Mouse (Mus musculus) midbrain, embryonic 10.5 days (tissue): ENCODE measurements at regions not wholly inside any gene's neighbourhood (a gene's known extent, or its start where the extent isn't known, plus 50 kb on each side); places are given as distances from the start of the nearest gene placed in this dataset.

Experiments used
- DNase-seq: peaks from one replicate; pipeline ENCODE4 v3.0.0-alpha.2; 2017; ENCODE audit warnings: low spot score
- H3K27ac ChIP-seq: fragments of 300-500 bp; sonication (generic); replicated peaks from 2 replicates; pipeline ENCODE4 v1.5.1; 2016; ENCODE audit warnings: mild to moderate bottlenecking
- H3K27me3 ChIP-seq: fragments of 300-500 bp; sonication (generic); 2 replicates; pipeline ENCODE4 v1.6.1; 2016; ENCODE audit warnings: low read depth, mild to moderate bottlenecking; ENCODE audit not compliant: poor library complexity, severe bottlenecking
- H3K36me3 ChIP-seq: fragments of 300-500 bp; sonication (generic); 2 replicates; pipeline ENCODE4 v1.6.1; 2016; ENCODE audit warnings: mild to moderate bottlenecking, moderate library complexity
- H3K4me1 ChIP-seq: fragments of 300-500 bp; sonication (generic); 2 replicates; pipeline ENCODE4 v1.6.1; 2016
- H3K4me3 ChIP-seq: fragments of 300-500 bp; sonication (generic); 2 replicates; pipeline ENCODE4 v1.5.1; 2016; ENCODE audit warnings: mild to moderate bottlenecking, moderate library complexity
- H3K9me3 ChIP-seq: fragments of 300-500 bp; sonication (generic); replicated peaks from 2 replicates; pipeline ENCODE4 v1.6.1; 2016; ENCODE audit warnings: mild to moderate bottlenecking
- WGBS: fragments of 180-500 bp; shearing (Covaris S2); methylation state at CpG from one replicate; pipeline ENCODE4 v1.1.7; 2016; 5-methylcytosine and 5-hydroxymethylcytosine counted together

DNA sequence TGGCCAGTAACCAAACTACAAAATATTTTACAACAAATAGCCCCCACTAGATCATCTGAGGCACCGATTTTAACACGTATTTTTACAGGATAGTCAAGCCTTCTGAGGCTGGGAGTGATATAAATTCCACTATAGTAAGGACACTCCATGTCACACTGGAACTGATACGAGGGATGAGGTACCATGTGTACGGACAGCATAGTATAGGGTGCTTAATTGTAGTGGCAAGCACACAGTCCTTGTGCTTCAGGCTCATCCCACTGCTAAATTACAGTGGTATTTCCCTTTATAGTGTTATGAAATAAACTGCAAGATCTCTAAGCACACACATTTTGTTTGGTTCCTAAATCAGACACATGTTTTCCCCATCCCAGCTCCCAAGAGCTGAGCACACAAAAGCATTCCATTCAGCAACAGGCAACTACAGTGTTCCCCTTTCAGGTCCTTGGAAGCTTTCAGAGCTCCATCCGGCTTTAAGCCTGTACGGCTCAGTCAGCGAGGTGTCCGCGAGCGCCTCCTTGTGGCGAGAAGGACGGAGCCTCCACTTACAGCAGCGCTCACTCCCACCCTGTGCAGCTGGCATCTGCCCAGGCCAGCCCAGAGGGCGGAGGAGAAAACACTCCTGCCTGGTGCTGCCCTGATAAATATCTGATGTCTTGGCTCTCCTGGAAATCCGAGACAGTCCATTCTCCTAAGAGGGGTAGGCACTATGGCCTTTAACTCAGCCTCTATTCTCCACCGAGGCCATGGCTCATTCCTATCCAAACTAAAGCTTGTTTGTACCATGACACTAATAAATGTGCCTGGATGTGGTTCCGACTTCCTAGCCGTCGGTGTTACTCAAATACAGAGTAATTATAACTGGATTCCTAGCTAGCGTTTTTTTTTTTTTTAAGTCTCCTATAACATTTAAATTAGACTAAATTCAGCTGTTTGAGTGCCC is 348.3 kb upstream of the G2e3 start:
- WGBS, result 42% methylated on average over 20 of the region's 20 CpGs
- Histone ChIP-seq H3K4me3 (no peak overlapping the region), H3K36me3 (no peaks in the 10 kb centered on the region), H3K27ac (no peak overlapping the region), H3K4me1 (peaks cover 38% of the 10 kb centered on the region), H3K27me3 (peaks cover 49% of the 10 kb centered on the region), H3K9me3 (no peaks in the 10 kb centered on the region)
- peak; percentile 85 for DNase-seq

DNA sequence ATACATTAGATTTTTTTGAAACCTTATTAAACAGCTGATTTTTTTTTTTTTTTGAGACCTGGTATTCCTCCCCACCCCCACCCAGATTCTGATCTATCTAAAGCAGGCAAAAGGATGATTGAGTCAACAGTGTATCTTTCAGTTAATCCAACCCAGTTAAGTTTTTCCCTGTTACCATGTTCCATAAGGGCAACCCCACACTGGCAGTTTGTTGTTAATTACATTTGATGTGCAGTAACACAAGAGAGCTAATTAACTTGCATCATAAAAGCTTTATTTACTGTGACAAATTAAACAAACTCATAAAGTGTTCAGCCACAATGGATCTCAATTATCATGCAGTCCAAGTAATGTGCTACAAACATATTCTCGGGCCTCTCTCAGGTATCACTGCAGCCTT is 346.8 kb upstream of the Prkd1 start:
- no peaks in the 10 kb centered on the region for H3K9me3 ChIP-seq
- peaks cover 16% of the 10 kb centered on the region for H3K4me1 ChIP-seq
- no peak for DNase-seq
- H3K27me3 ChIP-seq, result peaks cover 25% of the 10 kb centered on the region
- no peak overlapping the region for H3K27ac ChIP-seq
- H3K36me3 ChIP-seq, result no peaks in the 10 kb centered on the region
- no peak overlapping the region for H3K4me3 ChIP-seq
- 91% methylated on average over 1 of the region's 1 CpGs for WGBS

DNA sequence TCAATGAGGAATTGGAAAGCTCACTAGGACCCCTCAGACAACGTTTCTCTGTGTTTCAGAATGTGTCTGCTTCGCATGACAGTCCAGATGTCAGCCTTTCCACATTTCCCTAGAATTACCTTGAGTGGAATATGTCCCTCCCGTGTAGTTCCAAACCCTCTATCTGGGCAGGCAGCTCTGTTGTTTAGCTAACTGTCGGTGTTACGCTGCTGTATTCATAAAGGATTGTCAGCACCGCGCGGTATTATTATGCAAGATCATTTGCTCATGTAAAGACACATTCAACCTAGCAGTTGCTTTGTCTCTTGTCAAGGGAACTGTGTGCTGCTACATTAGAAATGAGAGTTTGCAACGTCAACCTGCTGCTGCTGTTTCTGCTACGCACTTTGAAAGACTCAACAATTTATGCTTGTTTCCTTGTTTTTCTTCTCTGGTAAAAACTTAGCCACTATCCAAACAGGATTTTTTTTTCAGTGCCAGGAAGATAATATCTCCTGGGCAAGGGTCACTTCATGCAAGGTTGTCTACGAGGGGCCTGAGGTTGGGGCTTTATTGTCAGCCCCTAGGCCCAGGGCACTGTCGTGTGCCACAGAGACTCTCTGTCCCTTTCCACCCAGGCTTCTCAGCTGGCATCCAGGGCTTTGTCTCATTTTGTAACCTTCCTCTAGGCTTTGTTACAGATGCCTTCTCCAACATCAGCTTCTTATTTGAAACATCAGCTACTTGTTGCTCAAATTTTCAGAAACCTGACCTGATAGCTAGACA is 340.8 kb upstream of the Prkd1 start:
- Histone ChIP-seq H3K9me3 (no peaks in the 10 kb centered on the region), H3K36me3 (no peaks in the 10 kb centered on the region), H3K4me1 (no peaks in the 10 kb centered on the region), H3K27ac (no peak overlapping the region), H3K27me3 (no peaks in the 10 kb centered on the region), H3K4me3 (no peak overlapping the region)
- WGBS, result 80% methylated on average over 12 of the region's 12 CpGs
- no peak for DNase-seq

DNA sequence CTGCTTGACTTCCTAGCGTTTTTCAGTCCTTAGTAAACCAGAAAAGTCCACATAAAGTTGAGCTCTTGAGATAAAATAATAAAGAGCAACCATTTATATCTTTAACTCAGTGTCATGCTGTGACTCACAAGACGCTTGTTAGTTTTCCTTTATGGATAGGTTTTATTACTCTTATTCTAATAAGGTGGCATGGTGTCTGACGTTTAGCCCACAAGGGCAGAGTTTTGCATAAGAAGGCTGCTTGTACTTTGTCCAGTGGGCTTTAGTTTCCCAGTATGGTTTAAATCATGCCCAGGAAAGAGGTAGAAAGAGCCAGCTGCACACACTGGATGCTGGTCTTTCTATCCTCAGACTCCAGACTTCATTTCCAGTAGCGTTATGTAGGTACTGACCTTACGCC is 332.4 kb upstream of the Prkd1 start:
- Histone ChIP-seq H3K4me3 (no peak overlapping the region), H3K36me3 (no peaks in the 10 kb centered on the region), H3K27ac (no peak overlapping the region), H3K9me3 (no peaks in the 10 kb centered on the region), H3K4me1 (no peaks in the 10 kb centered on the region), H3K27me3 (no peaks in the 10 kb centered on the region)
- WGBS, result 89% methylated on average over 5 of the region's 5 CpGs
- DNase-seq, result no peak

DNA sequence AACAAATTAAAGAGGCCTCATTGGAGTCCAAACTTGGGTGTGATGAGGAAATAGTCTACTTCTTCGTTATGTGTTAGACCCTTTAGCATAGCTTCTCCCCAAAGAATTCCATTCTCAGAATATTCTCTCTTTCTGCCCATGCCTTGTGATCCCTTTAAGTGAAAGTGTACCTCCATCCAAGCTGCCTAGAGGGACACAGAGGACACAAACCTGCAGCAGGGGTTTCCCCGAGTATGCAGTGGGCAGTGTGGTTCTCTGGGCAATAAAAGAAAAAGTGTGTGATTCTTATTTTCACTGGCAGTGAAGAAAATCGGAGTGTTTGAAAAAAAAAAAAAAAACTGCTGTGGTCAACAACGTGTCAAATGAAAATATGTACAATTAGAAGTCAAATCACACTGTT is 331.9 kb upstream of the Prkd1 start:
- H3K4me3 ChIP-seq, result no peak overlapping the region
- H3K27ac ChIP-seq, result no peak overlapping the region
- H3K9me3 ChIP-seq, result no peaks in the 10 kb centered on the region
- no peaks in the 10 kb centered on the region for H3K36me3 ChIP-seq
- H3K4me1 ChIP-seq, result no peaks in the 10 kb centered on the region
- H3K27me3 ChIP-seq, result no peaks in the 10 kb centered on the region
- WGBS, result 77% methylated on average over 4 of the region's 4 CpGs
- no peak for DNase-seq

DNA sequence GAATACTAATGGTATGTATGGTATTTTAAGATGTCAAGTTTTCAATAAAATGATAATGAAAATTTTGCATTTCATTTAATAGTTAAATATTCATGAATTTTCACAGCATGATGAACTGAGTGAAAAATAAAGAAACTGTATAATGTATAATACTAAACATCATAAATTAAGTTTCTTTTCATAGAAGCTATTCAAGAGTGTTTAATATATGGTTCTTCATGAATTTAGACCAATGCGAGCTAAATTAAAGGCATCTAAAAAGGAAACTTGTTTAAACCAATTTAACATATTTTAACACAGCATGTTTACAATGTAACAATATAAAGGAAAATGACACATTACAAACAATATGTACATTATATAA is 321.8 kb upstream of the Prkd1 start:
- 91% methylated on average over 1 of the region's 1 CpGs for WGBS
- no peak overlapping the region for H3K4me3 ChIP-seq
- no peaks in the 10 kb centered on the region for H3K36me3 ChIP-seq
- no peaks in the 10 kb centered on the region for H3K27me3 ChIP-seq
- peaks cover 13% of the 10 kb centered on the region for H3K4me1 ChIP-seq
- DNase-seq, result no peak
- H3K9me3 ChIP-seq, result peaks cover 6% of the 10 kb centered on the region; the same call in 1 of the 2 replicates
- no peak overlapping the region for H3K27ac ChIP-seq

DNA sequence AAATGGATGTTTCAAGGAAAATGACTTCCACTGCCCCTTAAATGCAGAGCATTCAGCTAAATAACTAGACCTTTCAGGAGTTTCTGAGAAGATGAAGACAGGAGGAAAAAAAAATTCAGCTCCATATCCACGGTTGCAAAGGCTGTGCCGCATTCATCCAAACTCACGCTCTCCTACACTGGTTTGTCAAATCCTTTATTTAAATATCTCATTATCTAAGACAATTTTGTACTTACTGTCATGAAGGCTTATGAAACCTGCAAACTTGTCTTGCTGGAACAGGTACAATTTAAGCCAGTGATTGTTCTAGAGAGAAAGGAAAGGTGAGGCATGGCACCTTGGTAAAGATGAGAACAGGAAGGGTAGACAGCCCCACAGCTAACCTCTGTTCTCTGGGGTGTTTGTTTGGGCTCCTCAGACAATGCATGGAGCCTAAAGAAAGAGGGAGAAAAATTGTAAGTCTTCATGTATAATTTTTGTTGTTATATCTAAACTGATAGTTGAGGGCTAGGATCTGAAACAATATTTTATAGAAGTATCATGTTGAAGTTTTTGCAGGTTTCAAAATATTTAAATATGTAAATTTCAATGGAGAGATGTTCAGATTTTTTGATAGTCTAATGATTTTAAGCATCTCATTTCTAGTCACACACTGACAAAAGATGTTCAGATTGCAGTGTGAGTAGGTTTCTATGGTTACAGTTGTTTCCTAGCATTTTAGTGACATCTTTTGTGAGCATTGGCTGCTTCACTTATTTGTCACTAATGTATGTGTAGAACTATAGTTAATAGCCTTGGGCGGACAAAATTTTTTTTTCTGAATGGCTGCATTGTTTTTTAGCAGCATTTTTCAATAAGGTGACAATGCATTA is 321.2 kb upstream of the Prkd1 start:
- Histone ChIP-seq H3K27ac (no peak overlapping the region), H3K9me3 (peaks cover 6% of the 10 kb centered on the region; the same call in 1 of the 2 replicates), H3K27me3 (no peaks in the 10 kb centered on the region), H3K4me1 (peaks cover 13% of the 10 kb centered on the region), H3K4me3 (no peak overlapping the region), H3K36me3 (no peaks in the 10 kb centered on the region)
- DNase-seq, result no peak
- WGBS, result 78% methylated on average over 4 of the region's 4 CpGs

DNA sequence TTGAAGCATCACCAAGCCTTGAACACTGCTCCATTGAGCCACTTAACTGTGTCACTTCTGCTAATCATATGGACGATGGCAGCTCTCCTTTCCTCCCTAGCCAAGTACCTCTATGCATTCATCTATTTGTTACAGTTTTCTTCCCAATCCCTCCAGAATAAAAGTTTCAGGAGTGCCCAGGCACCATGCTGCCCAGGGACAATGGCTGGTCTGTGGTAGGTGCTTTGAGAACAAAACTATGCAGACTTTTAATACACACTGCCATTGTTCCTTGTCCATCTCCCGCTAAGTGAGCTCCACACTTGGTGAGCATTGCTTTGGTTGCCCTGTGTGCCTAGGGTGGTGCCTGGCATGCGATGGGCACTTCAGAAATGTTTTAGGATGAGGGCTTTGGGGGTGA is 320.5 kb upstream of the Prkd1 start:
- peaks cover 13% of the 10 kb centered on the region for H3K4me1 ChIP-seq
- no peak overlapping the region for H3K27ac ChIP-seq
- 27% methylated on average over 3 of the region's 3 CpGs for WGBS
- H3K9me3 ChIP-seq, result peaks cover 6% of the 10 kb centered on the region; the same call in 1 of the 2 replicates
- no peaks in the 10 kb centered on the region for H3K36me3 ChIP-seq
- no peak for DNase-seq
- no peaks in the 10 kb centered on the region for H3K27me3 ChIP-seq
- H3K4me3 ChIP-seq, result no peak overlapping the region

DNA sequence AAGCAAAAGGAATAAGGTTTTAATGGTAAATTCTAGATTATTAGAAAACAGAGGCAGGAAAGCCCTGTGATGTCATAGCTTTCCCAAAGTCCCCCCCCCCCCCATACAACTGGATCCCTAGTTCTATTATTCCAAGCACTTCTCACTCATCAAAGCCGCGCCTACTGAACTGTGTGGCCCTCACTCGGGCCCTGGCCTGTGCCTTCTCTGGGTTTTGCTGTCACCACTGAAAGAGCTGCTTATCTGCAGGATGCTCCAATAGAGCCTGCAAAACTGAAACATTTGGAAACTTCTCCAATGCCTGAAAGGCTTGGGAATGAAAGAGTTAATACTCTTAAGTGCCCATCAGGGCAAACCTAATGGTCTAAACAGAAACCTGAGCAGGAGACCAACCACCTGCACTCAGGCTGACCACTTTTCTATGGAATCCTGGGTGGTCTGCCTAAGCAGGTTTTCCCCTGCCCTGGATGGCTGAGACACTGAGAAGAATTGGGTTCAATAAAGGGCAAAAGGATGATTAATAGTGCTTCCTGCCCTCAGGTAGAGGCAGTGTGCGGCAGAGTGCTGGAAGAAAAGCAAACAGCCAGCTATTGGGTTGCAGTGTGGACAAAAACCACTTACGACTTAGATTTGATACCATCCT is 318.4 kb upstream of the Prkd1 start:
- DNase-seq, result no peak
- H3K9me3 ChIP-seq, result no peaks in the 10 kb centered on the region
- H3K4me1 ChIP-seq, result peaks cover 13% of the 10 kb centered on the region
- no peaks in the 10 kb centered on the region for H3K36me3 ChIP-seq
- H3K4me3 ChIP-seq, result no peak overlapping the region
- H3K27ac ChIP-seq, result no peak overlapping the region
- 66% methylated on average over 5 of the region's 5 CpGs for WGBS
- no peaks in the 10 kb centered on the region for H3K27me3 ChIP-seq

DNA sequence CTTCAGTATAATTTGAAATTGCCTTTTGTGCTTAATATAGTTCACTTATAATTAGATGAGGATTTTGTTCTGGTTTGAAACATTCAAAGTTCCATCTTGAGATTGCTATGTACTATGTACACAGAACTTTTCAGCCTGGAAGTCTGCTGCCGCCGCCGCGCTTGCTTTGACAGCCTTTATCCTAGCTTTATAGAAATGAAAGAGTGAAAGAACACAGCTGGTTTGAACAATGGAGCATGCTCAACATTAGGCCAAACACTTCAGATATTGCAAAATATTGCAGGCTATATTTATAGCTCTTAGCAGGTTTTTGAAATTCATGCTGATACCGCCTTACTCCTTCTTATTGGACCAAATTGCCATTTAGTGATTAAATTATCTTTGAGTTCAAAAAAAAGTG is 305.1 kb upstream of the Prkd1 start:
- H3K27me3 ChIP-seq, result no peaks in the 10 kb centered on the region
- H3K4me1 ChIP-seq, result no peaks in the 10 kb centered on the region
- H3K36me3 ChIP-seq, result no peaks in the 10 kb centered on the region
- WGBS, result 93% methylated on average over 5 of the region's 5 CpGs
- DNase-seq, result no peak
- H3K9me3 ChIP-seq, result no peaks in the 10 kb centered on the region
- no peak overlapping the region for H3K27ac ChIP-seq
- no peak overlapping the region for H3K4me3 ChIP-seq

DNA sequence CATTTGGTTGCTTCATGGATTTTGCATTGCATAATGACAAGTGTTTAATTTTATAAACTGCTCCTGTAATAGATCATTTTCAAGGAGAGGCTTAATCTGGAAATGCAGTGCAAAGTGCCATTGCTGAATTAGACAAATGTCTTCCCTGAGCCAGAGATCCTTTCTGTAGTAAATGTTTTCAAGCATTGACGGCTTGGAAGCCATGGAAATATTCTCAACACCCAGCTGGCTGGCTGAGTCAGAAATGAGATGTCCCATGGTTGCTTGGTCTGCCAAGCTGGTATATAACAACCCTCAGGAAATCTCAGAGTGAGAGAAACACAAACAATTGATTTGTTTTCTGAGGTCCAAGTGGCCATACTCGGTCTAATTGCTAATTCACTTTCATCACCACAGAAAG is 298.1 kb upstream of the Prkd1 start:
- Histone ChIP-seq H3K36me3 (no peaks in the 10 kb centered on the region), H3K27ac (no peak overlapping the region), H3K4me3 (no peak overlapping the region), H3K9me3 (no peaks in the 10 kb centered on the region), H3K27me3 (peaks cover 13% of the 10 kb centered on the region), H3K4me1 (no peaks in the 10 kb centered on the region)
- 85% methylated on average over 2 of the region's 2 CpGs for WGBS
- no peak for DNase-seq
